Mouse (Mus musculus) lung, embryonic 14.5 days (tissue): ENCODE data around the gene Capn10. TPM values are rescaled to one million over a fixed set of nuclear protein-coding genes. Genes with fewer than 3 reads are reported as not detected.

ENCODE experiments used
- ATAC-seq: fragments of 200-750 bp; cut with Nextera tagmentation; 2 replicates; pipeline ENCODE4 v1.8.0; 2017; ENCODE audit warnings: mild to moderate bottlenecking, moderate TSS enrichment, moderate library complexity; ENCODE audit not compliant: insufficient read depth
- DNase-seq: peaks from one replicate; pipeline ENCODE4 v3.0.0-alpha.2; 2015
- H3K27ac ChIP-seq: fragments of 300-500 bp; sonication (generic); 2 replicates; pipeline ENCODE4 v1.5.1; 2014; ENCODE audit warnings: low read depth, mild to moderate bottlenecking, moderate library complexity
- H3K27me3 ChIP-seq: fragments of 300-500 bp; sonication (generic); 2 replicates; pipeline ENCODE4 v1.6.1; 2014; ENCODE audit warnings: low read length, control low read depth; ENCODE audit not compliant: insufficient read depth
- H3K36me3 ChIP-seq: fragments of 300-500 bp; sonication (generic); 2 replicates; pipeline ENCODE4 v1.6.1; 2014; ENCODE audit warnings: control low read depth; ENCODE audit not compliant: insufficient read depth
- H3K4me1 ChIP-seq: fragments of 300-500 bp; sonication (generic); 2 replicates; pipeline ENCODE4 v1.6.1; 2014; ENCODE audit warnings: antibody characterized with exemption, control low read depth; ENCODE audit not compliant: insufficient read depth
- H3K4me2 ChIP-seq: fragments of 300-500 bp; sonication (generic); 2 replicates; pipeline ENCODE4 v1.6.1; 2014; ENCODE audit warnings: mild to moderate bottlenecking
- H3K4me3 ChIP-seq: fragments of 300-500 bp; sonication (generic); 2 replicates; pipeline ENCODE4 v1.5.1; 2014; ENCODE audit warnings: low read depth, low read length
- H3K9ac ChIP-seq: fragments of 300-500 bp; sonication (generic); 2 replicates; pipeline ENCODE4 v1.6.1; 2014
- H3K9me3 ChIP-seq: fragments of 300-500 bp; sonication (generic); 2 replicates; pipeline ENCODE4 v1.6.1; 2016; ENCODE audit warnings: low read depth, low read length, control low read depth
- CTCF ChIP-seq: IDR thresholded peaks from 2 replicates; pipeline ENCODE4 v1.5.1; 2016; ENCODE audit warnings: antibody characterized with exemption, low read depth
- WGBS: fragments of 180-500 bp; shearing (Covaris S2); extraction: QIAGEN DNeasy Blood & Tissue Kit; methylation state at CpG from one replicate; pipeline ENCODE4 v1.1.7; 2014; 5-methylcytosine and 5-hydroxymethylcytosine counted together
- polyA plus RNA-seq: library from polyadenylated mRNA; unstranded; fragments of >200 nt; fragmentation: Nextera tagmentation; extraction: Ambion mirVana; gene quantifications from 2 replicates; pipeline ENCODE4 v1.2.1, GENCODE M21; 2014

The Capn10 gene
- polyA plus RNA-seq, 1 experiment from 2014 or later = 26.8 TPM

DNA sequence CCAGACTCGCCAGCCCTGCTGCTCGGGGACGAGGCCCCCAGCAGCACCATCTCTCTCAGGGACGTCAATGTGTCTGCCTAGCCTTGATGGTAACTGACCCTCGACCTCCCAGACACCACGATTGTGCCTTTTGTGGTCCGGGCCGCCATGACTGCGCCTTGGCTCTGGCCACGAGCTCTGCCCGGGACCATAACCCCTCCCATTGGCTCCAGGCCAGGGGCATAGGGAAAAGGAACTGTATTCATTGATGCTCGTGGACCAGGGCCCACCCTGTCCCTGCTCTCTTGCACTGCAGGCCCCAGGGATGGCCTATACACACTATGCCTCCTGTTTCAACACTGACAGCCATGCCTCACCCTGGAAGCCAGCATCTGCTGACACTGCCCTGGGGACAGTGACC is 14.4 kb upstream of the Capn10 start:
- no peaks in the 10 kb centered on the region for H3K4me1 ChIP-seq
- H3K4me2 ChIP-seq = no peak overlapping the region
- TF ChIP-seq CTCF = no peak
- no peak overlapping the region for H3K27ac ChIP-seq
- no peak overlapping the region for H3K9ac ChIP-seq
- DNase-seq (peak; percentile 20), ATAC-seq (no peak)
- no peaks in the 10 kb centered on the region for H3K9me3 ChIP-seq
- H3K36me3 ChIP-seq = peaks cover 56% of the 10 kb centered on the region
- 75% methylated on average over 12 of the region's 12 CpGs for WGBS
- no peaks in the 10 kb centered on the region for H3K27me3 ChIP-seq
- H3K4me3 ChIP-seq = no peak overlapping the region

- ATAC-seq = 0 out of 2 replicates have a peak, but pooled peaks have one; percentile 19
- Histone ChIP-seq H3K9ac (no peak overlapping the region), H3K4me3 (no peak overlapping the region), H3K4me1 (no peaks in the 10 kb centered on the region), H3K36me3 (peaks cover 53% of the 10 kb centered on the region), H3K27ac (no peak overlapping the region), H3K9me3 (no peaks in the 10 kb centered on the region), H3K27me3 (no peaks in the 10 kb centered on the region), H3K4me2 (no peak overlapping the region)
- 76% methylated on average over 7 of the region's 7 CpGs for WGBS
- TF ChIP-seq CTCF = no peak
- DNase-seq = no peak
Observed at GRCm38 (mm10) chr1:92920474-92921200, 13.5 kb upstream of the Capn10 start.

DNA sequence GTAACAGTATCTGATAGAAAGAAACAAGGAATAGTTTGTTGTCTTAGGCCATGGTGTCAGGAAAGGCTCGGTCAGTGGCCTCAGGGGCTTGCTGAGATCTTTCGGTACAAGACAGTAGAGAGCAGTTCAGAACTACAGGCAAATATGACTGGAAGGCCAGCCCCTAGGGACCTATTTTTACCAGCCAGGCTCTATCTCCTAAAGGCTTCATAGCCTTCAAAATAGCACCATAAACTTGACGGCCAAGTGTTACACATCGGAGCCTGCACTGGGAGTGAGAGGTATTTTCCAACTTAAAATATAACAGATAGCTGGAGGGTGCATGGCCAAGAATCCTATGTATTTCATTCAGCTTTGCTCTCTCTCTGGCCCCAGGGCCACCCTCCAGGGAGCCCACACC is 12.7 kb upstream of the Capn10 start:
- 90% methylated on average over 4 of the region's 4 CpGs for WGBS
- no peak overlapping the region for H3K9ac ChIP-seq
- H3K4me1 ChIP-seq = no peaks in the 10 kb centered on the region
- no peaks in the 10 kb centered on the region for H3K27me3 ChIP-seq
- H3K36me3 ChIP-seq = peaks cover 44% of the 10 kb centered on the region
- H3K27ac ChIP-seq = no peak overlapping the region
- no peak overlapping the region for H3K4me2 ChIP-seq
- DNase-seq (no peak), ATAC-seq (no peak)
- no peak for TF ChIP-seq CTCF
- H3K4me3 ChIP-seq = no peak overlapping the region
- no peaks in the 10 kb centered on the region for H3K9me3 ChIP-seq

DNA sequence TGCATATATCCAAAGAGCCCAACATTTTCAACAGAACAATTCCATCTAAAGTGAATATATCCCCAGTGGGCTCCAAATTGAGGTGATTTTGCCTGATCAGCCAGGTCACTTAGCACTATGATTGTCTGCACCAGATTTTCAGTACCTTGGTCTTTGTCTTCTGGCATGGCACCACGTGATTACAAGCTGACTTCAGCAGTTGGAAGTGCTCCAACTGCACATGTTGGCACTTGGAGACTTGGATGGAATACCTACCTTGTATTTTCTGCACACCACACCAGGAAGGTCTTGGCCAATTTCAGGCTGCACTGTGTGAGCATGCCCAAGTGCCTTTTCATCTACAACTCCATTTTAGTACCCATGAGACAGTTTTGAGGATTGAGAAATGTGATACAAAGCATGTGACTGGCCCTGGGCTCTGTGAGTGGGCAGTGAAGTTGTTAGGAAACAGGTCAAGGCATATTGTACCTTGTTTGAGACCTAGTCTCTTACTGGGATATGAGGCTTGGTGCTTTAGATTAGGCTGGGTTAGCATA is 3.9 kb upstream of the Capn10 start:
- no peak for ATAC-seq
- WGBS = 19% methylated on average over 1 of the region's 1 CpGs

DNA sequence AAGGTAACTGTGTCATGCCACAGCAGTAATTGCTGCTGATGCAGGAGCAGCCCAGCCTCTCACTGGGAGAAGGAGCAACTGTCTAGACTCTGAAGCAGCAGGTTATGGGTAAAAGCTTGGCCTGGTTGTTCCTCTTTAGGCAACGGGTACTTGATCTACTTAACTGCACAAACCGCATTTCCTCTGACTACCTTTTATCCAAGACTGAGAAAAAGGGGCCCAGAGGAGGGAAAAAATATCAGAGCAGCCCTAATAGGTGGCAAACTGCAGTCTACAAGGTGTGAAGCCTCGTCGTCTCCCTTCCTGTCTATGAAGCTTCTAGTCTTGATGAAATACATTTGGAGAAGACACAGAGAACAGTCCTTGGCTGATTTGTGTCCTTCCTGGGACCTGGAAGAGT is 565 bp upstream of the Capn10 start:
- H3K27me3 ChIP-seq = no peaks in the 10 kb centered on the region
- 68% methylated on average over 4 of the region's 4 CpGs for WGBS
- no peaks in the 10 kb centered on the region for H3K9me3 ChIP-seq
- DNase-seq (no peak), ATAC-seq (no peak)
- H3K4me2 ChIP-seq = peak overlapping the region; percentile 77
- peaks cover 8% of the 10 kb centered on the region; the same call in 1 of the 2 replicates for H3K36me3 ChIP-seq
- peak overlapping the region; percentile 96 for H3K27ac ChIP-seq
- peaks cover 15% of the 10 kb centered on the region for H3K4me1 ChIP-seq
- H3K9ac ChIP-seq = peak overlapping the region; percentile 63
- TF ChIP-seq CTCF = no peak
- H3K4me3 ChIP-seq = peak overlapping the region; percentile 66

More for the DNA sequence above, 3.9 kb upstream of the Capn10 start:
- Histone ChIP-seq H3K27me3 (no peaks in the 10 kb centered on the region), H3K4me2 (no peak overlapping the region), H3K27ac (no peak overlapping the region), H3K4me3 (no peak overlapping the region), H3K4me1 (0 out of 2 replicates have a peak, but pooled peaks cover 5% of the 10 kb centered on the region), H3K36me3 (no peaks in the 10 kb centered on the region), H3K9me3 (no peaks in the 10 kb centered on the region), H3K9ac (no peak overlapping the region)
- no peak for TF ChIP-seq CTCF
- no peak for DNase-seq

GRCm38 (mm10) chr1:92935054-92935962 is 1.1 kb downstream of the Capn10 start:
- ATAC-seq = no peak
- peaks cover 23% of the 10 kb centered on the region for H3K36me3 ChIP-seq
- H3K9me3 ChIP-seq = no peaks in the 10 kb centered on the region
- H3K4me3 ChIP-seq = peak overlapping the region; percentile 66
- H3K27me3 ChIP-seq = no peaks in the 10 kb centered on the region
- peaks cover 15% of the 10 kb centered on the region for H3K4me1 ChIP-seq
- peak overlapping the region; percentile 77 for H3K4me2 ChIP-seq
- peak overlapping the region; percentile 63 for H3K9ac ChIP-seq
- no peak for TF ChIP-seq CTCF
- peak overlapping the region; percentile 96; the same call in 1 of the 2 replicates for H3K27ac ChIP-seq
- peak; percentile 53 for DNase-seq
- WGBS = 13% methylated on average over 10 of the region's 10 CpGs
